ENCODE assay signal across 9 mouse cellular contexts in genomic region chr9:116468569-116469250, GRCm38 (mm10).
DNase-seq lines count a peak whose midpoint lies in the region; ATAC-seq and TF ChIP-seq lines count a peak whose summit lies in the region.
"Had no signal": no experiment of that assay in that cellular context is flagged by ENCODE, and none has a peak within 500 bp of the region (broad histone marks: within the 10 kb centered on the region; RNA-seq: fewer than 3 reads in every experiment).

No protein-coding gene starts in this region.

- H3K9me3 ChIP-seq in kidney, embryonic 14.5 days (ENCODE audit: control insufficient read depth, low read length) = no peaks in the 10 kb centered on the region
- no peaks in the 10 kb centered on the region for H3K9me3 ChIP-seq in midbrain, embryonic 13.5 days
- 0 out of 2 replicates have a peak, but pooled peaks cover 3% of the 10 kb centered on the region for H3K9me3 ChIP-seq in liver, embryonic 12.5 days (replicated peaks)

- H3K4me1 ChIP-seq in cerebellum, adult 2 months (ENCODE audit: control insufficient read depth, insufficient read depth, low read length) = no peaks in the 10 kb centered on the region
- H3K4me1 ChIP-seq in kidney, embryonic 14.5 days (ENCODE audit: control insufficient read depth, insufficient read depth, low read length) = peaks cover 5% of the 10 kb centered on the region
- peaks cover 13% of the 10 kb centered on the region for H3K4me1 ChIP-seq in brown adipose tissue, adult 24 weeks (ENCODE audit: control insufficient read depth, insufficient read depth, insufficient read length, low read length)
- peaks cover 11% of the 10 kb centered on the region for H3K4me1 ChIP-seq in midbrain, embryonic 13.5 days (replicated peaks)
- H3K4me1 ChIP-seq in liver, embryonic 12.5 days = no peaks in the 10 kb centered on the region

- H3K27ac ChIP-seq in cerebellum, adult 2 months (ENCODE audit: insufficient read depth, low read length) = no peak overlapping the region
- H3K27ac ChIP-seq in kidney, embryonic 14.5 days (ENCODE audit: low read depth, low read length) = no peak overlapping the region
- peak overlapping the region; percentile 65 for H3K27ac ChIP-seq in brown adipose tissue, adult 24 weeks (replicated peaks; ENCODE audit: low read depth, low read length)
- peak overlapping the region; percentile 71 for H3K27ac ChIP-seq in midbrain, embryonic 13.5 days
- H3K27ac ChIP-seq in liver, embryonic 12.5 days = no peak overlapping the region

- peak; percentile 15 to 19 for DNase-seq in cerebellum, adult 2 months
- DNase-seq in cerebellum, adult 11 months = no peak
- DNase-seq in kidney, postnatal 10 days = peak; percentile 18
- no peak for DNase-seq in layer of hippocampus, adult 8-10 months (ENCODE audit: low spot score in 2 of 2)
- DNase-seq: lung, adult 2 months had no signal

- no peak overlapping the region for H3K9ac ChIP-seq in kidney, embryonic 14.5 days (ENCODE audit: low read depth, low read length)
- H3K9ac ChIP-seq in midbrain, embryonic 13.5 days (replicated peaks) = no peak overlapping the region
- H3K9ac ChIP-seq in liver, embryonic 12.5 days = no peak overlapping the region

- no peak for TF ChIP-seq CTCF in cerebellum, adult 2 months (IDR thresholded peaks at IDR 0.05; ENCODE audit: borderline replicate concordance, insufficient read depth, low read depth, low read length)

- 17% methylated on average over 10 of the region's 10 CpGs for WGBS in cerebellum, adult 2 months
- WGBS in kidney, embryonic 14.5 days = 29% methylated on average over 10 of the region's 10 CpGs
- 30% methylated on average over 10 of the region's 10 CpGs for WGBS in midbrain, embryonic 13.5 days
- 63% methylated on average over 10 of the region's 10 CpGs for WGBS in liver, embryonic 12.5 days (ENCODE audit: insufficient replicate concordance)

- no peak for ATAC-seq in kidney, embryonic 14.5 days (ENCODE audit: low FRiP score, low TSS enrichment)
- peak; percentile 66 for ATAC-seq in midbrain, embryonic 13.5 days
- no peak for ATAC-seq in liver, embryonic 12.5 days

- H3K4me2 ChIP-seq in kidney, embryonic 14.5 days (replicated peaks; ENCODE audit: low read depth, low read length) = no peak overlapping the region
- peak overlapping the region; percentile 8; the same call in 1 of the 2 replicates for H3K4me2 ChIP-seq in midbrain, embryonic 13.5 days (replicated peaks)
- no peak overlapping the region for H3K4me2 ChIP-seq in liver, embryonic 12.5 days

- TF ChIP-seq POLR2A in cerebellum, adult 2 months (IDR thresholded peaks at IDR 0.05; ENCODE audit: borderline replicate concordance, insufficient read depth, low read length) = no peak

- H3K36me3 ChIP-seq in kidney, embryonic 14.5 days (ENCODE audit: control insufficient read depth, insufficient read depth, low read length) = no peaks in the 10 kb centered on the region
- no peaks in the 10 kb centered on the region for H3K36me3 ChIP-seq in midbrain, embryonic 13.5 days
- H3K36me3 ChIP-seq in liver, embryonic 12.5 days = no peaks in the 10 kb centered on the region

- no peak overlapping the region for H3K4me3 ChIP-seq in cerebellum, adult 2 months (replicated peaks; ENCODE audit: insufficient read depth, low read depth, low read length)
- no peak overlapping the region for H3K4me3 ChIP-seq in kidney, embryonic 14.5 days (ENCODE audit: low read length)
- no peak overlapping the region for H3K4me3 ChIP-seq in brown adipose tissue, adult 24 weeks (ENCODE audit: insufficient read depth, low read depth, low read length)
- no peak overlapping the region for H3K4me3 ChIP-seq in midbrain, embryonic 13.5 days (replicated peaks)
- H3K4me3 ChIP-seq in liver, embryonic 12.5 days = no peak overlapping the region

- no peaks in the 10 kb centered on the region for H3K27me3 ChIP-seq in cerebellum, adult 2 months (ENCODE audit: control insufficient read depth, insufficient read depth, low read length)
- H3K27me3 ChIP-seq in kidney, embryonic 14.5 days (ENCODE audit: control insufficient read depth, insufficient read depth, low read length) = no peaks in the 10 kb centered on the region
- H3K27me3 ChIP-seq in midbrain, embryonic 13.5 days = no peaks in the 10 kb centered on the region
- H3K27me3 ChIP-seq in liver, embryonic 12.5 days (replicated peaks) = no peaks in the 10 kb centered on the region

Comparison
In these comparisons a context has a peak if more than half of its experiments do, and no peak if none do; other contexts are left out.
1. DNase-seq: peak in cerebellum, adult 2 months (2 of 2) and kidney, postnatal 10 days (single experiment); none in cerebellum, adult 11 months (single experiment) and layer of hippocampus, adult 8-10 months (0 of 2).
2. H3K27ac ChIP-seq: peak in brown adipose tissue, adult 24 weeks (single experiment) and midbrain, embryonic 13.5 days (single experiment); none in cerebellum, adult 2 months (single experiment), kidney, embryonic 14.5 days (single experiment) and liver, embryonic 12.5 days (single experiment).